ENCODE assay signal across 13 mouse cellular contexts in genomic region chr12:97360656-97361055, GRCm38 (mm10).
DNase-seq lines count a peak whose midpoint lies in the region; ATAC-seq lines count a peak whose summit lies in the region.
"Had no signal": no experiment of that assay in that cellular context is flagged by ENCODE, and none has a peak within 500 bp of the region (broad histone marks: within the 10 kb centered on the region; RNA-seq: fewer than 3 reads in every experiment).

No protein-coding gene starts in this region.

- ATAC-seq in cerebellum, adult (ENCODE audit: insufficient number of reproducible peaks, low FRiP score, low TSS enrichment), result no peak
- no peak for ATAC-seq in megakaryocyte, adult 5-6 weeks (ENCODE audit: poor library complexity, severe bottlenecking)
- ATAC-seq: inflammation-experienced regulatory T-cells, adult 6 months had no signal

- DNase-seq in cerebellum, postnatal 14 days, result peak; percentile 19 to 20
- DNase-seq in brain, embryonic 18.5 days (ENCODE audit: low read depth, low spot score), result peak; percentile 18
- peak; percentile 45 to 68 for DNase-seq in layer of hippocampus, adult 8-10 months (ENCODE audit: low spot score in 2 of 2)
- peak; percentile 3 for DNase-seq in mesoderm, embryonic 11.5 days (ENCODE audit: low read depth, low spot score)
- no peak for DNase-seq in B cell, adult 2 months
- no peak for DNase-seq in thymus, postnatal 0 days (ENCODE audit: low spot score)
- DNase-seq: adrenal gland, adult 8-10 months; cerebellum, adult 9-10 months; kidney, postnatal 4 days; liver, embryonic 13.5 days had no signal

Comparison
In these comparisons a context has a peak if more than half of its experiments do, and no peak if none do; other contexts are left out.
1. DNase-seq: peak in cerebellum, postnatal 14 days (2 of 2), brain, embryonic 18.5 days (single experiment), layer of hippocampus, adult 8-10 months (2 of 2) and mesoderm, embryonic 11.5 days (single experiment); none in B cell, adult 2 months (0 of 2) and thymus, postnatal 0 days (single experiment).